Mouse (Mus musculus): ENCODE results near the gene Rps2.

GRCm38 (mm10) chr17:24742307-24742706, 24.4 kb downstream of the Rps2 start:
- TF ChIP-seq POLR2A (IDR thresholded peaks at IDR 0.05; ENCODE audit: low read depth, low read length), result no peak
- TF ChIP-seq CTCF (IDR thresholded peaks at IDR 0.05; ENCODE audit: borderline replicate concordance, insufficient read depth, low read length), result no peak

All from embryonic fibroblast, embryonic 13.5 days (primary cell).